Mouse (Mus musculus) mesoderm, embryonic 11.5 days (tissue): ENCODE data around the gene Ppp4r3a.
A peak's percentile ranks its signal among the peaks of the same experiment; 100 is the strongest.
"Not testable (repeated sequence)": the region's sequence is repeated elsewhere in the genome, so short reads cannot be mapped to it uniquely, and the experiment has no call there.

Experiments
- DNase-seq: peaks from one replicate; pipeline ENCODE4 v3.0.0-alpha.2; 2012; ENCODE audit warnings: low read depth, low spot score

Ppp4r3a gene

DNA sequence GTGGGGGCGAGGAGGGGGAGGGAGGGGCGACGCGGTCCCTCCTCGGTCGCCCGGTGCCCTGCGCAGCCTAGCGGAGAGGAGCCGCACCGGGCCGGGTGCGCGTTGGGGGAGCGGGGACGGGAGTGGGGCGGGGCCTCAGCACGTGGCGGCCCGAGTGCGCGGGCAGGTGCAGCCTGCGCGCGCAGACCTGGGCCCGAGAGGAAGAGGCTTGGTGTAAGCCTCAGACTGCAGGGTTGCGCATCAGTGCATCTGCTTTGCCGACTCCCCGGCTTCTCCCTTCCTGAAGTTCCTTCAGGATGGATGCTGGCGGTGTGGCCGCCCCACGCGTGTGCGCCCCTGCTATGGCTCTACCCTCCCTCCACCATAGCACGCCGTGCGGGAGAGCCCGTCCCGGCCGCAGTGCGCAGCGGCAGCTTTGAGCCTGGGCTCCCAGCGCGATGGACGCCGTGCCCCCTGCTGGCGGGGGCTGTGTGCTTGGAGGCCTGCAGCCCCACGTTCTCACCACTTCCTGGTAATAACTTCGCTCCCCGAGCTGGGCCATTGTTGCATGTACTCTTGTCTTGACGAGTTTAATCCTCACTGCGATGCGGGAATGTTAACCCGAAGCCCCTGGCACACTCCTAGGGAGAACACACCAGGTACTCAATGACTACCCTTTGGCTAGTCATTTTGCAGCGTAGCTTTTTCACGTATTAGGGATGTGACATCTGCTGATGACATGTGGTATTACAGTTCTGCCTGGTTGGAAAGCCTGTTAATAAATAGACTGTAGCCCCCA is 54.4 kb downstream of the Ppp4r3a start, which contains the start of gene Ccdc88c:
Gene Ccdc88c, minus strand, starts transcription at position 103 of the 778 bp plus-strand sequence.
- peak; percentile 88 for DNase-seq

DNA sequence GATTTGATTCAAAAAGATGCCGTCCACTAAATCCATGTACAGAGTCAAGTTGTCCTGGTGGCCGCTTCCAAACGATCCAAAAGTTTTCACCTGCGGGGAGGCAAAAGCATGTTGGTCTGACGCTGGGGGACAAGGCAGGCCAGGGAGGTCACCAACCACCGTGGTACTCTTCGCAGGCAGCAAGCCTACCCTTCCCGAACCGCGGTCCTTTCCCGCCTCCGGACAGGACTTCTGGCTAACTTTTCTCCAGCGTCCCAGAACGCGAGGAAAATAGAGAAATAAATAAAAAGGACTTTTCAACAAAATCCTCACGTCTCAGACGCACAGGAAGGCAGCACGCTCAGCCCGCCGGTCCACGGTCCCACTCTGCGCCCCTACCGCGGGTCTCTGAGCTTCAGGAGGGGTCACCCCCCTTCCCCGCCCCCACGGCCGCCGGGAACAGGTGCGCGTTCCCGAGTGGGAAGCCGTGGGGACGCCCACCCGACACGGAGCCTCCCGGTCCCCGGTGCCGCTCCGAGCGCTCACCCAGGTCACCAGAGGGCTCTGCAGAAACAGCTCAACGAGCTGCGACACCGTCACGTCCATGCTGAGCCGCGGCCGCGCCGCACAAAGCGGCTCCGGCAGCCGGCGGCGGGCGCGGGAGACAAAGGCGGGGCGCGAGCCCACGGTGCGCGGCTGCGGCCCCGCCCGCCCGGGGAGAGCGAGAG is 55.1 kb downstream of the Ppp4r3a start:
- no peak for DNase-seq

DNA sequence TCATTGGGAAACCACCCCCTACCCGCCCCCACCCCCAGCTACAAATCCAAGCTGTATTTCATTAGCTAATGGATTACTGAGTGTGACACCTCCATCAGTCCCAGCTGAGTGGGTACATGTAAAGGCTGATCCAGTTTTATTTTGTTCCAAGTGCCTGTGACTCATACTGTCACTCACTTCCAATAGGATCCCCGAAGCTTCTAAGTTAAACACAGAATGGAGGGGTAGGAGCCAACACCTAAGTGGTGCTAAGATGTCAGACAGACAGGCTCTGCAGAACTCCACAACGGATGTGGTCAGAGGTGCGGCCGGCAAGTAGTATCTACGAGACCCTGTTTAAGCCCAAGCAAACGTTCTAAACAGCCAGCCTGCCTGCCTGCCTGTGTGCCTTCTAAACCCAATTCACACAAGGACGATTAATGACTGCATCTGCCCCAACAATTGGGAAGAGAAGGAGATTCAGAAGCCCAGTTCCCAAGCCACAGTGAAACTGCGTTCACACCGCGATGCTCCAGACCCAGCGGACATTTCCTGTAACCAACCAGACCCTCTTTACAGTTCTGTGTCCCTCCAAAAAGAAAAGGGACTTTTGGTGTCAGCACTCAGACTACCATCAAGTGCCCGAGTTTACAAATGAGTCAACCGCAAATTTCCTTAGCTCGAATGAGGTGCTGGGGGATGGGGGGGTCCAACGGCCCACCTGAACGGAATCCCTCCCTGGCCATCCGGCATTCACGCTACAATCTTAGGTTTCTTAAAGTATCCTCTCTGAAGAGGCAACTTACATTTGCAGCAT is 55.9 kb downstream of the Ppp4r3a start:
- no peak for DNase-seq

DNA sequence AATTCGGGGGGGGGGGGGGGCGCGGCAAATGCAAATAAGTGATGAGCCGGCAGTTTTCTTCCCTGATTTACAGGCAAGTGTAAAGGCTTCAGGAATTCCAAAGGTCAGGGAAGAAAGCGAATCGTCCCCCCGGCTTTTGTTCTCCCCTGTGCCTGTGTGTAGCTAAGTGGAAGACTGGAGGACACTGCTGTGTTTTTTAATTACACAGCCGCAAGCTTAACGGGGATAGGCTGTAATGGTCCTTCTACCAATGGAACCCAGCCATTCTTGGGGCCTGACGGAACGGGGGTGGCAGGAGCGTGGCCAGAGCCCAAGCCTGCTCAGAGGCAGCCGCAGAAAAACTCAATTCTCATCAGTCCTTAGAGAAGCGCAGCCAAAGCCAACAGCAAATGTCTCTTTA is 56.6 kb downstream of the Ppp4r3a start:
- DNase-seq: peak; percentile 61

DNA sequence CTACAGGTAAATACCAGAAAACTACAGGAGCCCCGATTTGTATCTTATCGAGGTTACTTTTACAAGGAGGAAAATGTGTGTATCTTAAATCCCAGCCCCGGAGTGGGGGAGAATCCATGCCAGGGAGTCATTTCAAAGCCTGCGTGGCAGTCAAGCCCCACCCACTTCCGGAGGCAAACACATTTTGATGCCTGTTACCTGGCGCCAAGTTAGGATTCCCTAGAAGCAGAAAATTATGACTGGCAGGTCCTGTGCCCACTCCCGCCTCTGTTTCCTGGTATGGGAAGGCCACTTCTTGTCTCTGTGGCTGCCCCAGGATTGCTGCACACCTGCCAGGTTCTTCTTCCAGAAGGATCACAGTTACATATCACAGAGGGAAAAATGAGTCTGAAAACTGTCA is 57.0 kb downstream of the Ppp4r3a start:
- no peak for DNase-seq

DNA sequence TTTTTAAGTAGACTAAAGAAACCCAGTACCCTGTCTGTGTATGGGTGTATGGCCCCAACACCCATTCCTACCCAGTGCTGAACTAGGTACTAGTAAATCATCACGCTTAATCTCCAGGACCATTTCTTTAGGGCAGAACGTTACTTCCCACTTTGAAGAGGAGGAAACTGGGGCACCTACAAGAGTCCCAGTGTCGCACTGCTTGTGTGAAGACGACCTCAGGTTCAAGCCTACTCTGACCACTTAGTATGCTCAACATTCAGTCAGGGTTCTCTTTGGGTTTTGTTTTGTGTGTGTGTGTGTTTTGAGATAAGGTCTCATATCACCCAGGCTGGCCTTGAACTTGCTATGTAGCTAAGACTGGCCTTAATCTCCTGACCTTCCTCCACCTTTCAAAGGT is 57.5 kb downstream of the Ppp4r3a start:
- DNase-seq: no peak

DNA sequence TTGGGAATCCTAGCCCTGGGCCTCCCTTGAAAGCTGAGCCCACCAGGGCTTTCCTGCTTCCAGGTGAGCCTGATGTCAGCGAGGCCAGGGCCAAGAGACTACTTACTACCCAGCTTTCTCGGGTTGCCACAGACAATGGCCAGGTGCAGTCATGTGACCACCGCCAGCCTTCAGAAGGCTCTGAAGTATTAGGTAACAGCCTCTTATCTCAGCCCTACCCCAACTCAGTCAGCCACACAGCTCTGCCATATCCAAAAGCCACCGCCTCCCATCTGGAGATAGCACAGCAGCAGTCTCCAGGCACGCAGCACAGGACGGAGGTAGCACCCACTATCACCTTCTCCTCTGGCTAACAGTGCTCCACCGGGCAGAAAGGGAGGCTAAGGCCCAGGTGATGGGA is 58.1 kb downstream of the Ppp4r3a start:
- no peak for DNase-seq

DNA sequence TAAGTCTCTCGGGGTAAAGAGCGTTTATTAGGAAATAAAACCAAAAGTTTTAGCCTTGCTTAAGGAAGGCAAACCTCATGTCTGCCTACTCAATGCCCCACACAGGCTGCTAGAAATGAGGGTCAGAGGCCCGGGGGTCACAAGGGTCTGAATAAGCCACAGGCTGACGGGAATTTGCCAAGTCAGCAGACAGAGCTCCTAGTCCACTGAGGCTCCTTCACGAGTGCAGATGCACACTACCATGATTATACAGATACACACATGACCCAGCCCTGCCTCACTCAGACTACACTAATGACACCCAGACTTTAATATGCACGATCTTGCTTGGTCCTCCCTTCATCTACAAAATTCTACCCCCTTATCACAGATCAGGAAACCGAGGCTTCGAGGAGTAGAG is 58.7 kb downstream of the Ppp4r3a start:
- no peak for DNase-seq

DNA sequence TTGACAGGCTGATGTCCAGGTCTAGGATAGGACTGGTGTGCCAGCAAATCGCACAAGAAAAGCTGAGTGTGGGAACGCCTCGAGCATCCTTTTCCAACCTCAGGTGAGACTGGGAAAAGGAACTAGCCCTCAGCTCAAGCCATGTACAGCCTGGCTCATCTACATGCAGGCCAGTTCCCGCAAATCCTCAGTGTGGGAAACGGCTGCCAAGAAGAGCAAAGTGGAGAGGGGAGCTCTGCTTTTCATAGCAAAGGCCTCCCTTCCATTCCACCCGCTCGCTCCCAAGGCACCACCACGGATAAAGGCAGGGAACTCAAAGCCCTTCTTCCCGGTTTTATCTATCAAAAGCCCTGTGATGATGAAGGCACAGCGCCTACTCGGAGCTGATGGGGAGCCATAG is 60.4 kb downstream of the Ppp4r3a start:
- no peak for DNase-seq

DNA sequence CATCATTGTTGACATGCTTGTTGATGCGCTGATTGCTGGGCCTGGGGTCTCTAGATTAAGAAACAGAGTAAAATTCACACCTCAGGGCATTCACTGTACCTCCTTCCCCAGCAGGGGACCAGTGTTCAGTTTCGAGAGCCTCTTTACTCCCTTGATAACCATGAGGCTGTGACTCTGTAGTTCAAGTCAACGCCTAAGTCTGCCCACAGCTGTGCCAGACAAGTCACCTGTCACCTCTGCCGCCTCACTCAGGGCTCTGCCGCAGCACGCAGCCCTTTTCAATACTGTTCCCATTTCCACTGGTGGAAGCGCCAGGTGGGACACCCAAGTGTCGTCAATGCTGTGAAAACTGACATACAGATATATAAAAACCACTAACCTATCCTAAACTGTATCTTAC is 61.1 kb downstream of the Ppp4r3a start:
- no peak for DNase-seq

DNA sequence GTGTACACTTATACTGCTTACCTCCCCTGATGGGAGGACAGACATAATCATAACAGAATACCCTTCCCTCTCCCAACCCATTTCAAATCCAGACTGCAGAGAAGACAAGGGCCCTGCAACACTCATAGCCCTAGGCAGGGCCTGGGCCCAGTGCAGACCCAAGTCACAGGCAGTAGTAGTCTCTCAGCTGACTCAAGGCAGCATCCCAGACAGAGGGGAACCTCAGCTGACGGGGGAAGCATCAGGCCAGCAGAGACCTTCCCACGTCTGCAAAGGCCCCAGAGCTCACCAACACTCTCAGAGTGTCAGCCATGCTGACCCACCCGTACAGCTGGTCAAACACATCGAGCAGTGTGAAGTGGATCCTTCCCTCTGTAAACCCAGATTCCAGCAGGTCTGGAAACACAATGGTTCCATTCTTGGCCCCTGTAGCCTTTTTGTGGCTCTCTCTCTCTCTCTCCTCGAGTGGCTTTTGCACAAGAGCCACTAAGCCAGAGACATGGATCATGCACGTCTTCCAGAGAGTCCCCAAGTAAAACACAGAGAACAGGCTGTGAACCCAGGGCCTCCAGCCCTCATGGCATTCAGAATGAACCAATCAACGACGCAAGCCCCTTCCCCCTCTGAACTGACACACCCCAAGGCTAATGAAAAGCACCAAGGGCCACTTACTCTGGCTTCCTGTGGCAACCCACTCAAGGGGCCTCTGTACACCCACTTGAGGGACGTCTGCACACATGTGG is 61.8 kb downstream of the Ppp4r3a start:
- DNase-seq: no peak

DNA sequence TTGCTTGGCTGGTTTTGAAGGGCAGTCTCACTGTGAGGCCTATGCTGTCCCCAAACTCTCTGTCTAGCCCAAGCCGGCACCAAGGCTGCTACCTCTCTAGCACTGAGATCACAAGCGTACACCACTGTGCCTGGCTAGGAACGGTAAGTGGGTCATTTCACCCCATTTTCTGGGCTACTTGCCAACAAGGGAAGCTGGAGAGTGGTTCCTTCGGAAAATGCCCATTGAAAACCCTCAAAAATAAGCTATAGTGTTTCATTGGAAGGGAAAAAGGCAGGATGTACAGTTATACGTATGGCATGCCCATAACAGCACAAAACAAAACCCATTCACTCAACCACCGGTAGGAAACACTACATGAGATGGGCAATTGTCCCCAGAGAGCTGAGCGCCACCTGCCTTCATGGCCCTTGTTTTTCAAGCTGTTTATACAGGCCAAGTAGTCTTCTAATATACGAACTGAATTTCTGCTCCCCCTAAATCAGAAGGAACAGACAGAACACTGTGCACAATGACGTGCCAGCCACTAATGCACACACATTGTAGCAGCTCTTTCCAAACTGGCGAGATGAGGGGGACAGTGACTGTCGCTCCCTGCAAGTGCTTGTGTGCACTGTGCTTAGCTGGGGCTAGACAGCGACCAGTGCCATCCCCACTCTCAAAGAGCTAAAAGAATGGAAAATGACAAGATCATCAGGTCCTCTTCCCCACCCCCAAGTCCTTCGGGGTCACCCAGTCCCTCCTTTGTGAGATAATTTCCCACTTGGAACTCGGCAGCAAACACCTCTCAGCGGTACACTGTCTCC is 63.1 kb downstream of the Ppp4r3a start:
- DNase-seq: no peak

DNA sequence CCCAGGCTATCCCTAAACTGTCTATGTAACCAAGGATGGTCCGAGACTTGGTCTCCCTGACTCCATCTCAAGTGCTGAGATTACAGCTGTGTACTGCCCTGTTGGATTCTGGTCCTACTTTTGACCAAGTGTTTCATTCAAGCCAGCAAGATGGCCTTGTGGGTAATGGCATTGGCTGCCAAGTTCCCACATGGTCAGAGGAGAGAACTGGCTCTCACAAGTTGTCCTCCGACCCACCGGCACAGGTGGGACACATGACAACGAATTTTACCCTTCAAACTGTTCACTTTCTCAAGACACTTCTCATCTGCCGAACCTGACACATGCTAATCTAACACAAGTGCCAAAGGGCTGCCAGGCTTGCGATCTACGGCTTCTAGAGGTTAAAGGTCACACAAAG is 64.1 kb downstream of the Ppp4r3a start:
- no peak for DNase-seq

DNA sequence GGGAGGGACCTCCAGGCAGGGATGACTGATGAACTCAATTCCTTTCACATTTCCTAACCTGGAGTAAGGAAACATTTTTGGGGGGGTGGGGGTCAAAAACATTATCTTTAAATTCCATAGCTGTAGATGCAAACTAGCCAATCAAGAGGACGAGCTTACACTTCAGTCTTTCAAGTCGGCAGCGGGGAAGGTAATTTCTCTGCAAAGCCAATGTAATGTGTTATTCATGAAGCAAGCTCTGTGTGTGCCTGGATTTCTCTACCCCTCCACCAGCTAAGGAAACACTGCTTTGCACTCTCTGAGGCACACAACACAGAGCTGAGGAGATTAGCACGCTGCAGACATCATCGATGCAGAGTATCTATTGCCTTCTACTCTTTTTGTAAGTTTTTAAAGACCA is 64.5 kb downstream of the Ppp4r3a start:
- DNase-seq: no peak

DNA sequence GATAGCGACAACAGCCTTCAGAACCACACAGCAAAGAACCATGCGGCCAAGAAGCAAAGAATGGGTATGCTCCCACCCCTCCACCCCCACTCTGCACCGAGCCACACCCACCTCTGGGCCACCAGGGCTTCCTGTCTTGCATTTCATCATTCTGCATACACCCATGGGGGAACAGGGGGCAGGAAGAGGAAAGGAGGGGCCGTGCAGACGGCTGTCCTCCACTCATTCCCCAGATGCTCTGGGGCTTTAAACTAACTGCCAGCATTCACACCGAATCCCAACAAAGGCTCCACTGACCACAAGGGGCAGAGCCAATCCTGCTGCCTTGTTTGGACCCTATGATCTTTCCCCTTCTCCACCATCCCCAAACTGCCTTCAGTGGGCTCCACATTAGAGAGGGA is 65.5 kb downstream of the Ppp4r3a start:
- DNase-seq: no peak

DNA sequence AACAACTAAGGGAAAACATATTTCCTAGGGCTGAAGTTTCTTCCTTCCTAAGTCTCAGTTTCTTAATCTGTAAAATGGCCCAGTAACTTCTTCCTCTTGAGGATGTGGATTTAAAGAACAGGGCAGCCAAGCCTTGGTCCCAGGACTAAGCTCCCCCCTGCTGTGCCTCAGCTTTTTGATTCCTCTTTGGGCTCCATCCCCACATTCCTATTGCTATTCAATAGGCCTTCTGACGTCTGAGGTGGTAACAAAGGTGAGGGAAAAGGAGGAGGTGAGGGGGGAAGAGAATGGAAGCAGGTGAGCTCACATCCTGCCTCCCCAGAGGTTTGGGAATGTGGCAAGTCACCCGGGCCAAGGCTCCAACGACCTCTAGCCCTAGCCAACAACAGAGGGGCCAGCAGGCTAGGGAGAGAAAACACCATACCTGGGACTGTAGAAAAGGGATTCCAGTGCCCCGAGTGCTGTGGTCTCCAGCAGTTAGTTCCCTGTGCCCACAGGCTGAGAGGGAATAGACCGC is 67.0 kb downstream of the Ppp4r3a start:
- no peak for DNase-seq

DNA sequence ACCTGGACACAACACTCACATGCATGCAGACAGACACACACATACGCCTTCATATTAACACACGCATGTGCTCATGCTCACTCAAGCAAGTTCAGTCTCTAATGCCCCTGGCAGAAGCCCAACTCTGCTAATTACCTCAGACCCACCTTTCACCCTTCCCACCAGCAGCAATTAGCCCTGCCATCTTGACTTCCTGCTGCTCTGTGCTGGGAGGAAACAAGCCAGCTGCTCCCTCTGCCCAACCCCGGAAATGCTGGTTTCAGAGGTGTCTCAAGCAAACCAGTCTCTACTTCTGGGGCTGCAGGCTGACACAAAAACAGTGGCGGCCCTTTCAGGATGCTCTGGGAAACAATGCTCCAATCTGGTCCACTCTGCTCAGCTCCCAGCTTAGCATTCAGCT is 67.6 kb downstream of the Ppp4r3a start:
- DNase-seq: no peak

DNA sequence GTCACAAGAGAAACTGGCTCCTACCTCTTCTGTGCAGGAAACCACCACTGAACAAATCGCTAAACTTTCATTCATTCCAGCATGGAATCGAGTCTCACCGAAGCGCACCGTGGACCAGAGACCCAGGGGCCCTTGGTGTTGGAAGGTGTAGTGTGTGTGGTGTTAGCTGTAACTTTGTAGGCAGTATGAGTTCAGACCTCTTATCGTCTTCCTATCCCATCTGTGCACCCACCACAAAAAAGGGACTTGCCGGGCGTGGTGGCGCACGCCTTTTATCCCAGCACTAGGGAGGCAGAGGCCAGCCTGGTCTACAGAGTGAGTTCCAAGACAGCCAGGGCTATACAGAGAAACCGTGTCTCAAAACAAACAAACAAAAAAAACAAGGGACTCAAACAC is 68.3 kb downstream of the Ppp4r3a start:
- no peak for DNase-seq

DNA sequence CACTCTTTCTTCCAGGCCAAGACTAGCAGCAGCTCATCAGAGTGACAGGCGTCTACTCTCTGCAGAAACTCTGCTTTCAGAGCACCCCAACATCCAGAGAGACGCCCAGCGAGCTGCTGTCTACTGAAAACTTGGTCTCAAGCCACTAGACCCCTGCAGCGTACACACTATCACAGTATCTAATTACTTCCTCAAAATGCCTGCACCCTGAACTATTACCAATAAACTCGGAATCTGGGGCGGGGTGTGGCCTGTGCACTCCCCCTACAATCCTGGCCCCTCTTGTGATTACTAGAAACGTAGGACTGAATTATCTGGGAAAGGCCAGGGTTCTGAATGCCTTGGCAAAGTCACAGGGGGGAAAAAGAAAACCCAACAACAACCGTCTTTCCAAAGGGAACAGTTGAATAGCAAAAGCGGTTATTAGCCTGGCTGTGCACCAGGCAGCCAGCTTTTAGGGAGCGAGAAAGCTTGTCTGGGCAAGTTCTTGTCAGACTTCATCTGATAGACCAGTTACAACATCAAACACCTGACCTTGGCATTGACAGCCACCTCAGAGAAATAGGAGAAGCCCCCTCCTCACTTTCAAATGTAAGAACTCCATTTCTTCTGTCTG is 68.8 kb downstream of the Ppp4r3a start:
- no peak for DNase-seq

DNA sequence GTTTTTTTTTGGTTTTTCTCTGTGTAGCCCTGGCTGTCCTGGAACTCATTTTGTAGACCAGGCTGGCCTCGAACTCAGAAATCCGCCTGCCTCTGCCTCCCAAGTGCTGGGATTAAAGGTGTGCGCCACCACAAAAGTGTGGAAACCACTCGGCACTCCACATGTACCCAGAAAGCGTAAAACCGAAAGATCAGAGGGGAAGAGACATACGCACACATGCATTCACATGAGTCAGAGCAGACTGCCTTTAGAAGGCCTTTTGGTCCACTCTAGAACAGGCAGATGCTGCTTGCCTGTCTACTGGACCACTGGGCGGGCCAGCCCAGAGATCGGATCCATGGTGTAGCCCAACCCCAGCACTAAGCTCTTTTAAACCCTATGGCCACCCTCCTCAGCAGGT is 69.8 kb downstream of the Ppp4r3a start:
- not testable (repeated sequence) for DNase-seq
